In the genomic region with DNA sequence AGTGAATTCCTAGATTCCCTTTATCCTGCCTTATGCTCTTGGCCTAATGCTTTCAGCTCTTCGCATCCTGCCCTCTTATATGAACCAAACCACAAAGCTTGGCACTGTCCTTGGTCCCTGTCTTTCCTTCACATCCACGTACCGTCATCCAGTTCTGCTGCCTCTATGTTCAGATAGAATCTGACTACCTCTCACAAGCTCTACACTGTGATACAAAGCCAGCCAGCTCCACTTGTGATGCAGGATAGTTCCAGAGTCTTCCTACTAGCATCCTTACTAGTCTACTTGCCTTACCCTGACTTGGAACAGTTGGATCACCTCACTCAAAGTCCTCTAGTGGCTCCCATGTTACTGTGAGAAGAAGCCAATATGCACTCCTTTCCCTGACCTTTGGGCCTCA, we compare ENCODE assay signal across 15 mouse cellular contexts. TPM values are rescaled to one million over a fixed set of nuclear protein-coding genes. Genes with fewer than 3 reads are reported as not detected.
DNase-seq lines count a peak whose midpoint lies in the region; ATAC-seq and TF ChIP-seq lines count a peak whose summit lies in the region.
"Had no signal": no experiment of that assay in that cellular context is flagged by ENCODE, and none has a peak within 500 bp of the region (broad histone marks: within the 10 kb centered on the region; RNA-seq: fewer than 3 reads in every experiment).

No protein-coding gene starts in this region.

- H3K9me3 ChIP-seq in heart, embryonic 13.5 days = no peaks in the 10 kb centered on the region
- no peaks in the 10 kb centered on the region for H3K9me3 ChIP-seq in liver, embryonic 15.5 days (replicated peaks)
- H3K9me3 ChIP-seq in liver, embryonic 12.5 days (replicated peaks) = no peaks in the 10 kb centered on the region
- H3K9me3 ChIP-seq in intestine, postnatal 0 days (ENCODE audit: control insufficient read depth) = no peaks in the 10 kb centered on the region

- 0 out of 2 replicates have a peak overlapping the region, but pooled peaks have one; percentile 3 for H3K4me3 ChIP-seq in heart, embryonic 13.5 days
- H3K4me3 ChIP-seq in liver, embryonic 15.5 days (replicated peaks) = no peak overlapping the region
- no peak overlapping the region for H3K4me3 ChIP-seq in liver, embryonic 12.5 days
- no peak overlapping the region; the same call in 1 of the 2 replicates for H3K4me3 ChIP-seq in cortical plate, adult 2 months (ENCODE audit: insufficient read depth, low read length)
- H3K4me3 ChIP-seq in intestine, postnatal 0 days (ENCODE audit: low read depth, low read length) = no peak overlapping the region

- DNase-seq in heart, adult 18-20 months = no peak
- DNase-seq in urinary bladder, postnatal 25 days (ENCODE audit: low spot score) = no peak
- DNase-seq: spleen, adult 18-20 months; thymus, adult 18-20 months had no signal

- H3K27ac ChIP-seq in heart, embryonic 13.5 days (replicated peaks) = no peak overlapping the region
- peak overlapping the region; percentile 2; the same call in 1 of the 2 replicates for H3K27ac ChIP-seq in liver, embryonic 15.5 days (replicated peaks)
- H3K27ac ChIP-seq in liver, embryonic 12.5 days = no peak overlapping the region
- peak overlapping the region; percentile 35; the same call in 1 of the 2 replicates for H3K27ac ChIP-seq in cortical plate, adult 2 months (ENCODE audit: insufficient read depth, low read length)
- peak overlapping the region; percentile 67 for H3K27ac ChIP-seq in intestine, postnatal 0 days (ENCODE audit: low read depth, low read length)

- no peaks in the 10 kb centered on the region for H3K27me3 ChIP-seq in heart, embryonic 13.5 days (replicated peaks)
- no peaks in the 10 kb centered on the region for H3K27me3 ChIP-seq in liver, embryonic 15.5 days
- H3K27me3 ChIP-seq in liver, embryonic 12.5 days (replicated peaks) = peaks cover 6% of the 10 kb centered on the region; the same call in 1 of the 2 replicates
- no peaks in the 10 kb centered on the region for H3K27me3 ChIP-seq in intestine, postnatal 0 days (replicated peaks; ENCODE audit: control insufficient read depth, insufficient read depth, low read length)

- peaks cover 57% of the 10 kb centered on the region for H3K4me1 ChIP-seq in heart, embryonic 13.5 days
- peaks cover 76% of the 10 kb centered on the region for H3K4me1 ChIP-seq in liver, embryonic 15.5 days (replicated peaks)
- peaks cover 74% of the 10 kb centered on the region for H3K4me1 ChIP-seq in liver, embryonic 12.5 days
- peaks cover 16% of the 10 kb centered on the region for H3K4me1 ChIP-seq in cortical plate, adult 2 months (ENCODE audit: control insufficient read depth, insufficient read depth, low read length)
- 0 out of 2 replicates have a peak, but pooled peaks cover 3% of the 10 kb centered on the region for H3K4me1 ChIP-seq in intestine, postnatal 0 days (replicated peaks; ENCODE audit: control insufficient read depth, insufficient read depth, low read length)

- no peak for TF ChIP-seq POLR2A in cortical plate, adult 2 months (IDR thresholded peaks at IDR 0.05; ENCODE audit: extremely low read depth, insufficient read depth, low read length)

- no peak for TF ChIP-seq CTCF in cortical plate, adult 2 months (IDR thresholded peaks at IDR 0.05; ENCODE audit: extremely low read depth, insufficient read depth, low read length)
- TF ChIP-seq CTCF in intestine, postnatal 0 days (IDR thresholded peaks at IDR 0.05; ENCODE audit: low read depth) = no peak

- peak overlapping the region; percentile 78; the same call in 1 of the 2 replicates for H3K4me2 ChIP-seq in heart, embryonic 13.5 days
- H3K4me2 ChIP-seq in liver, embryonic 15.5 days = no peak overlapping the region
- H3K4me2 ChIP-seq in liver, embryonic 12.5 days = no peak overlapping the region
- peak overlapping the region; percentile 28; the same call in 1 of the 2 replicates for H3K4me2 ChIP-seq in intestine, postnatal 0 days (replicated peaks; ENCODE audit: low read depth)

- peak overlapping the region; percentile 37; the same call in 1 of the 2 replicates for H3K9ac ChIP-seq in heart, embryonic 13.5 days
- H3K9ac ChIP-seq in liver, embryonic 15.5 days = no peak overlapping the region
- H3K9ac ChIP-seq in liver, embryonic 12.5 days = no peak overlapping the region
- H3K9ac ChIP-seq in intestine, postnatal 0 days (ENCODE audit: low read depth, low read length) = no peak overlapping the region

- 92% methylated on average over 3 of the region's 3 CpGs for WGBS in heart, embryonic 13.5 days
- 88% methylated on average over 3 of the region's 3 CpGs for WGBS in liver, embryonic 15.5 days (ENCODE audit: insufficient replicate concordance)
- 85% methylated on average over 3 of the region's 3 CpGs for WGBS in liver, embryonic 12.5 days (ENCODE audit: insufficient replicate concordance)
- 65% methylated on average over 3 of the region's 3 CpGs for WGBS in intestine, postnatal 0 days

- no peak for ATAC-seq in heart, embryonic 13.5 days (ENCODE audit: extremely low read depth, insufficient number of reproducible peaks, low FRiP score, low TSS enrichment)
- ATAC-seq in liver, embryonic 15.5 days (ENCODE audit: insufficient read depth) = no peak
- no peak for ATAC-seq in liver, embryonic 12.5 days
- peak; percentile 44 for ATAC-seq in intestine, postnatal 0 days

- H3K36me3 ChIP-seq in heart, embryonic 13.5 days = peaks cover 14% of the 10 kb centered on the region
- peaks cover 10% of the 10 kb centered on the region; the same call in 1 of the 2 replicates for H3K36me3 ChIP-seq in liver, embryonic 15.5 days (replicated peaks)
- H3K36me3 ChIP-seq in liver, embryonic 12.5 days = peaks cover 7% of the 10 kb centered on the region
- H3K36me3 ChIP-seq in intestine, postnatal 0 days (ENCODE audit: control insufficient read depth, insufficient read depth) = peaks cover 6% of the 10 kb centered on the region; the same call in 1 of the 2 replicates

RNA-seq across cellular contexts. Expression of gene Ankrd40, which starts 2.4 kb away (rescaled TPM):
- polyA plus RNA-seq in heart, embryonic 13.5 days (2015; fragmentation: Nextera tagmentation; extraction: Ambion mirVana) = 14.6 and 19.5 TPM in 2 replicates
- total RNA-seq in heart, adult 18-20 months (2021) = 100 to 1,000 TPM; 274 to 280 TPM
- polyA plus RNA-seq in liver, embryonic 15.5 days (2015; fragmentation: Nextera tagmentation; extraction: Ambion mirVana) = 7.4 and 9.0 TPM in 2 replicates
- polyA plus RNA-seq in liver, embryonic 12.5 days (2016; fragmentation: Nextera tagmentation; extraction: Ambion mirVana) = 15.7 and 15.9 TPM in 2 replicates
- polyA plus RNA-seq in cortical plate, adult 2 months (2012; rRNA removed) = 160 and 165 TPM in 2 replicates
- polyA plus RNA-seq in intestine, postnatal 0 days (2015; fragmentation: Nextera tagmentation; extraction: Ambion mirVana) = 18.0 and 19.6 TPM in 2 replicates

RNA-seq across cellular contexts. Expression of gene Luc7l3, which starts 8.4 kb away (rescaled TPM):
- polyA plus RNA-seq in heart, embryonic 13.5 days (2015; fragmentation: Nextera tagmentation; extraction: Ambion mirVana) = 68.5 and 70.2 TPM in 2 replicates
- total RNA-seq in heart, adult 18-20 months (2021) = 10 to 100 TPM; 31.4 to 34.7 TPM
- 35.5 and 36.8 TPM in 2 replicates for polyA plus RNA-seq in liver, embryonic 15.5 days (2015; fragmentation: Nextera tagmentation; extraction: Ambion mirVana)
- polyA plus RNA-seq in liver, embryonic 12.5 days (2016; fragmentation: Nextera tagmentation; extraction: Ambion mirVana) = 67.1 and 67.4 TPM in 2 replicates
- 138 and 160 TPM in 2 replicates for polyA plus RNA-seq in cortical plate, adult 2 months (2012; rRNA removed)
- polyA plus RNA-seq in intestine, postnatal 0 days (2015; fragmentation: Nextera tagmentation; extraction: Ambion mirVana) = 52.4 and 60.1 TPM in 2 replicates

RNA-seq across cellular contexts. Expression of gene Gm21885, which starts 48.5 kb away (rescaled TPM):
- 0.20 TPM in 1 of 2 replicates, not detected in the other for polyA plus RNA-seq in heart, embryonic 13.5 days (2015; fragmentation: Nextera tagmentation; extraction: Ambion mirVana)
- total RNA-seq in heart, adult 18-20 months (2021) = under 1 TPM in 1 of 2 experiments, not detected in 1; 0.77 TPM
- 0.15 TPM in 1 of 2 replicates, not detected in the other for polyA plus RNA-seq in liver, embryonic 15.5 days (2015; fragmentation: Nextera tagmentation; extraction: Ambion mirVana)
- polyA plus RNA-seq in liver, embryonic 12.5 days (2016; fragmentation: Nextera tagmentation; extraction: Ambion mirVana) = 0.29 TPM in 1 of 2 replicates, not detected in the other
- not detected in 2 replicates for polyA plus RNA-seq in cortical plate, adult 2 months (2012; rRNA removed)
- polyA plus RNA-seq in intestine, postnatal 0 days (2015; fragmentation: Nextera tagmentation; extraction: Ambion mirVana) = 92.5 and 139 TPM in 2 replicates
- total RNA-seq: gastrocnemius, postnatal 10 days; layer of hippocampus, adult 18-20 months; left cerebral cortex, postnatal 25 days had no signal
- polyA plus RNA-seq: brain, embryonic 14.5 days; embryonic facial prominence, embryonic 11.5 days; kidney, adult 2 months had no signal

Comparison
In these comparisons a context has a peak if more than half of its experiments do, and no peak if none do; other contexts are left out.
1. H3K27ac ChIP-seq: peak in liver, embryonic 15.5 days (single experiment), cortical plate, adult 2 months (single experiment) and intestine, postnatal 0 days (single experiment); none in heart, embryonic 13.5 days (single experiment) and liver, embryonic 12.5 days (single experiment).
2. H3K4me2 ChIP-seq: peak in heart, embryonic 13.5 days (single experiment) and intestine, postnatal 0 days (single experiment); none in liver, embryonic 15.5 days (single experiment) and liver, embryonic 12.5 days (single experiment).
3. RNA of gene Gm21885, which starts 48.5 kb away (polyA plus RNA-seq): 92.5 to 139 TPM in intestine, postnatal 0 days; 0.20 TPM in heart, embryonic 13.5 days, 0.29 TPM in liver, embryonic 12.5 days, 0.15 TPM in liver, embryonic 15.5 days and not detected in cortical plate, adult 2 months; every median in the first group is over 10 times any median in the second.